Mouse (Mus musculus): Measurements from ENCODE around the gene Tmem132b. TPM values are rescaled to one million over a fixed set of nuclear protein-coding genes. Genes with fewer than 3 reads are reported as not detected.
A peak's percentile ranks its signal among the peaks of the same experiment; 100 is the strongest.
"Not testable (repeated sequence)": the region's sequence is repeated elsewhere in the genome, so short reads cannot be mapped to it uniquely, and the experiment has no call there.

The Tmem132b gene
- under 1 TPM; 0.32 to 0.39 TPM for total RNA-seq (2021)
- long read RNA-seq, experiment 1, partial matches to known transcripts: 1 of 1 reads
- long read RNA-seq, experiment 1, other reads (novel, unspliced or antisense): 0 of 1 reads
- long read RNA-seq, experiment 2, partial matches to known transcripts: 0 of 1 reads
- long read RNA-seq, experiment 2, other reads (novel, unspliced or antisense): 1 of 1 reads

DNA sequence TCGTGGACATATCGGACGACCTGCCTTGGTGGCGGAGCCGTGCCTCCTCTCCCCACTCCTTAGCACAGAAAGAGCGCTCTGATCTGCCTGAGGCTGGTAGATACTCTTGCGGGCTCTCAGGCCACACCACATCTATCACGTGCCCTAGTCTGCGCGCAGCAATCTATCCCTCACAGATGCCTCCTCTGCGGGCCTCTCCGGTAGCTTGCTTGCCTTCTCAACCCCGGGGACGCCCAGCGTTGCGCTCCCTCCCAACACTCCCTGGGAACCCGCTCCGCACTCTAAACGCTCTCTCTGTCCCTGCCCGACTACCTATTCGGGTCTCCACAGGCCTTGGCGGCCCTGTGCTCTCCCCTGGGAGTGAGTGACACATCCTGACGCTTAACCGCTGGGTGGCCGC lies at the start of gene Tmem132b:
Tmem132b (plus strand) TSS at position 141 of the 400 bp plus-strand sequence.
- DNase-seq (ENCODE audit: low spot score in 2 of 2): no peak

DNA sequence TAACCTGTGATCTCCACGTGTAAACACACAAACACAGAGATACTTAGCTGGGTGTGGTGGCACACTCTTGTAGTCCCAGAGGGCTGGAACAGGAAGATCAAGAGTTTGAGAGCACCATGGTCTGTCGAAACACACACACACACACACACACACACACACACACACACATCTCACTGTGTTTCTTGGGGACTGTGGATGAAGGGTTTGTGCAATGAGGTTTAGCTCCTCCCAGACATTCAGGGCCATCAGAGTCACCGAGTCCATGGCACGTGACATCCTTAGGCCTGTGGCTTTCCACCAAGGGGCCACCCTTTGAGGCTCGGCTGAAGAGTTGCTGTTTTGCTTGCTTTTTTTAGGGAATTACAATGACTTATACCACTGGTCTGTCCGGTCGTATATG lies 49.1 kb upstream of the Tmem132b start:
- no peak for DNase-seq (ENCODE audit: low spot score in 2 of 2)

DNA sequence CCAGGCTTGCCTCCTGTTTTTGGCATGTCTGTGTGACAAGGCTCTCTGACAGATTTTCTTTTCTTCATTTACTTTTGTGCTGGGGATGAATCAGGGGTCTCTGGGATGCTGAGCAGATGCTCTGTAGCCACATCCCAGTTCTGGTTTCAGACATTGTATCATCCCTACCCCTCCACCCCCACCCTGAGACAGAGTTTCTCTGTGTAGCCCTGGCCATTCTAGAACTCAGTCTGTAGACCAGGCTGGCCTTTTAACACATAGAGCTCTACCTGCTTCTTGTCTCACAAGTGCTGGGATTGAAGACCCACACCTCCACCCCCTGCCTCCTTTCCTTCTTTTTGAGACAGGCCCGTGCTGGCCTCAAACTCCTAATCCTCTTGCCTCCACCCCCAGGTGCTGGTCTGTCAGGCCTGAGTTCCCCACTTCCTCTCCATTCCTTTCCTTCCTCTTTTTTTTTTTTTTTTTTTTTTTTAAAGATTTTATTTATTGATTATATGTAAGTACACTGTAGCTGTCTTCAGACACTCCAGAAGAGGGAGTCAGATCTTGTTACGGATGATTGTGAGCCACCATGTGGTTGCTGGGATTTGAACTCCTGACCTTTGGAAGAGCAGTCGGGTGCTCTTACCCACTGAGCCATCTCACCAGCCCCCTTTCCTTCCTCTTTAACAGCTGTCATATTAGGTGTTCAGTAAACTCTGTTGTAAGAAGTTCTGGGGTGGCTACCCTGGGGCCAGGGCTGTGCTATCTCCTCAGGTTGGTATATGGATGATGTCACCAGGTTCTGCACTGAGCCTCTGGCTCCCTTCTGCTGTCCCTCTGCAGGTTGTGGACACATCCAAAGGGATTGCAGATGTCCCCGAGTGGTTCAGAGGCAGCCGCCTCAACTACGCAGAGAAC lies 47.6 kb upstream of the Tmem132b start:
- no peak for DNase-seq (ENCODE audit: low spot score in 2 of 2)

DNA sequence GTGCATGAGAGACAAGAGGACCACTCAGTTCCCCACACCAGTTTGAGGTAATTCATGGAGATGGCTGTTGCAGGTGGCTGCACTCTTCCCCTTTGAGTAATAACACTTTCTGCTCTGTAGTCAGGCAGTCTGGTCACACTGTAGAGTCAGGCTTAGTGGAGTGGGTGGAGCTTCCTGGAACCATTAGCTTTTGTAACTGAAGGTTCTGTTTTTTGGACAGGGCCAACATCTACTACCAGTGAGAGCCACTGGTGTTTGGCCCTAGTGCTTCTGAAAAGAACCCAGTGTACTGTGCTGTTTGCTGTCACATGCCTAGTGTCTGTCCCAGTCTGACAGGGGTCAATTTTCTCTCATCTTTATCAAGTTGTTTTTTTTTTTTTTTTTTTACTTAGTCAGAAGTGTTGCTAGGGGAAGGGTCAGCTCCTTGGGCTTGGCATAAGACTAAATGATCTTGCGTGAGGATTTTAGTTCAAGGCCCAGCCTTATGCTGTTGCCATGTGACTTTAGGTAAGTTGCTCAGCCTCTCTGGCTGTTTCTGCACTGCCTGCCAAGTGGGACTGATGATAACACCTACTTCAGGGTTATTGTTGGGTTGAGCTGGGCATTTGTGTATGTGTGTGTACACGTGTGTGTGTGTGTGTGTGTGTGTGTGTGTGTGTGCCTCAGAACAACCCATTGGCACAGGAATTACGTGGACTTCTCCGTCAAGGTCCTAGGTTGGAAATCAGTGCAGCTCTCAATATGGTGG lies 46.4 kb upstream of the Tmem132b start:
- DNase-seq (ENCODE audit: low spot score in 2 of 2): no peak

DNA sequence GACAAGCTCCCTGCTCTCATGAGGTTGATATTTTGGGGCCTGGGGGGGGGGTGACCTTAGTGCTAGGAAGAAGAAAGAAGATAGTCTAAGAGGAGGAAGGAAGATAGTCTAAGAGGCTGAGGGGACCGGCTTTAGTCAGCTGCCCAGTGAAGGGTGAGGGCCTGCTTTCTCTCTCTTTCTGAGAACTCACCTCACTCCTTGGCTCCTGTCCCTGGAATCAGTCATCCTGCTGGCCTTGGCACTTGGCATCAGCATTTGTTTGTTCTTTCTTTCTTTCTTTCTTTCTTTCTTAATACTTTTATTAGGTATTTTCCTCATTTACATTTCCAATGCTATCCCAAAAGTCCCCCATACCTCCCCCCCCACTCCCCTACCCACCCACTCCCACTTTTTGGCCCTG lies 45.5 kb upstream of the Tmem132b start:
- DNase-seq (ENCODE audit: low spot score in 2 of 2): no peak

DNA sequence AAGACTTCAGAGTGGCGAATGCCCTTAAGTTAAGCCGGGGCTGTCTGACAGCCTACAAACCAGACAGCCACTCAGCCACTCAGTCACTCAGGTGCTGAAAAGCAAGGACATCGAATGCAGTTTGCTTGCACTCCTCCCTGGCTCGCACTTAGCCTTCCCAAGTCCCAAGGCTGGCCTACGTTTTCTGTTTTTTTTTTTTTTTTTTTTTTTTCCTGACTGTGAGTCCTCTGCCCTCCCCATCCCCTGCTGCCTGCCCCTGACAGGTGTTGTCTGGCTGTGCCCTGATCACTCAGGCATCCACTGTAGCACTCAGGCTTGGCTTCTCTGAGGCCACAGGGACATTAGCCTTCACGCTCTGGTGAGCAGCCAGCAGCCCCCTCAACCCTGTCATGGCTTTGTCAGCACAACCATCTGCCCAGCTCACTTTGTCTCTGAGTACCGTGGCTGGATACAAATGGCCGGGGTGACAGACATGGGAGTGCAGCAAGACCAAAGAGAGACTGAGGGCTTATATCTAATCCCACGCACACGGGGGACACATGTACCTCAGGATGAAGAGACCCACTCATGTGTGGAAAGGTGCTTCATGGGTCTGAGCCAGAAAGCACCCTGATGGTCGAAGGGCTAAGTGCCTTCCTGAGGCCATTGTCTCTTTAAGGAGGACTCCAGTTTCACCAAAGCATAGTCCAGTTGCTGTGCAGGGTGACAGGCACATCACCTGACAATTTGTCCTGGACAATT lies 44.0 kb upstream of the Tmem132b start:
- DNase-seq (ENCODE audit: low spot score in 2 of 2): no peak

DNA sequence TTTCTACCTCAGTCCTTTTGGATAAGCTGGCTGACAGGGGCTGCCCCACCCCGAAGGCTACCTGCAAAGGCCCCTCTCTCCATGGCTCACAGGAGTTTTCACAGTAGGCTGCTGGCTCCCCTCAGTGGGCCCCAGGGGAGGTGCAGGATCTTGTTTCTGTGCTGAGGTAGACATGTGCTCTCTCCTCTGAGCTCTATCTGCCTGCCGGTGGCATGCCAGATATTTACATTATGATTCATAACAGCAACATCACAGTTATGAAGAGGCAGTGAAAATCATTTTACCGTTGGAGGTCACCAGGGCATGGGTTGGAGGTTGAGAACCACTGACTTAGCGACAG lies 43.5 kb upstream of the Tmem132b start:
- DNase-seq (ENCODE audit: low spot score in 2 of 2): no peak

DNA sequence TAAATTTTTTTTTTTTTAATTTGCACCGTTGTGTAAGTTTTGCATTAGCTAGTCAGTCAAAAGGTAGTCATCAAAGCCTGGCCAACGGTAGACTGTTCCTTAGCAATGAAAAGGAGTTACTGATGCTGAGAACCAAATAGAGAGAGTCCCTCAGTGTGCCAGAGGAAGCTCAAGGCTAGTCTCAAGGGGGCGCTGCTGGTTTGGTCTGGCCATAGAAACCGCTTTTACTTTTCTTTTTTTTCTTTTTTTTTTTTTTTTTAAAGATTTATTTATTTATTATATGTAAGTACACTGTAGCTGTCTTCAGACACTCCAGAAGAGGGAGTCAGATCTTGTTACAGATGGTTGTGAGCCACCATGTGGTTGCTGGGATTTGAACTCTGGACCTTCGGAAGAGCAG lies 42.6 kb upstream of the Tmem132b start:
- DNase-seq (ENCODE audit: low spot score in 2 of 2): not testable (repeated sequence)

DNA sequence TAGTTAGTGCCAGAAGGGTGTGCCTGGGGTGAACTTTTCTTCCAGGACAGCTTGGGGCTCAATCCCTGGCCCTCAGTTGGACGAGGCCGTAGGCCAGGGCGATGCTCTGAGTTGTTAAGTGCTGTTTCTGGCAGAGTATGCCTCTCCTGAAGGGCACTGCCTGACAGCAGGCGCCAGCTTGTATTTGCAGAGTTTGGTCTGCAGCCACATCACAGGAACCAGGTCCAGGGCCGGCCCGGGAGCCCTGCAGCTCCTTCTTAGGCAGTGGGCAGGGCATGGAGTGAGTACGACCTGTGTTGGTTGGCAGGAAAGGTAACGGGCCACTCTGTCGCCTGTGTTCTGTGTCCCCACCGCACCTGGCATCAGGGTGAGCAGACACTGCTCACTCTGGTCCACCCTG lies 40.5 kb upstream of the Tmem132b start:
- DNase-seq (ENCODE audit: low spot score in 2 of 2): no peak

DNA sequence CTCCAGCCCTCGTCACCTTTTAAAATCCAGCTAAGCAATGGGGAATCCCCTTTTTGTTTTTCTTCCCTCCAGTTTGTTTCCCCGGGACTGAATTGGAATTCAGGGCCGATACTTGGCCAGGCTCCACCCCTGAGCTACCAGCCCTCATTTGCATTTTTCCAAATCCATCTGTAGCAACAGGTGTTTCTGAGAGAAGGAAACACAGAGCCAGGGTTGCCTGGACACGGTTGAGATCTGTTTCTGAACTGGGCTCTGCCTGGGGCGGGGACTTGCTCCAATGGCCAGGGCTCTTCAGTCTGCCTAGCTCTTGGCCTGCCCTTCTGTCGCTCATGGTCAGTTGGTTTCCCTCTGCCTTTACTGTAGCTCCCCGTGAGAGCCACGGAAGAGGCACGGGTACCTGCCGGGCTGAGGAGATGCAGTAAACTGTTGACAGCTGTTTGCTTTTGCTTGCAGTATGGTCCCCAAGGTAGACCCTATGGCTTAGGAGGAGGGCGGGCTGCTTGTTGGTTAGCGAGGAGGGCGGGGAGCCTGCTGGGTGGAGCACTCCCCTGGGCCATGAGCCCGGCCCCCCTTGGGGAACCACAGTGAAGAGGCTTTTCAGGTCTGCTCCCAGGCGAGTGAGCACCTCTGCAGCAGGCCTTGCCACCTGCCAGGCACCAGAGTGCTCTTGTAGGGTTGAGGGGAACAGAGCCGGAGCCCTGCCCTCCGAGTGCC lies 39.0 kb upstream of the Tmem132b start:
- DNase-seq (ENCODE audit: low spot score in 2 of 2): no peak

DNA sequence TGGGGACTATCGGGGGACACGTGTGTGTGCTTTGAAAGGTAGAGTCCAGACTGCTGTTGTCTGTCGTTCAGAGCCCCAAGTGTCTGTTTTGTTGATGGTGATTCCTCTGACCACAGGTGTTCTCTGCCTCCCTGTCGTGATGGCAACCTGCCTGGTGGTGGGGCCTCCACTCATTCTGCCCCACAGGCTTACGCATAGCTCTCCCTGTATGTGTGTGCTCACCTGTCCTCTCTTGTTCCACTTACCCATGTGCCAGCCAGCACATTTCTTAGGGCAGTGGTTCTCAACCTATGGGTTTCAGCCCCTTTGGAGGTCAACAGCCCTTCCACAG lies 38.5 kb upstream of the Tmem132b start:
- no peak for DNase-seq (ENCODE audit: low spot score in 2 of 2)

DNA sequence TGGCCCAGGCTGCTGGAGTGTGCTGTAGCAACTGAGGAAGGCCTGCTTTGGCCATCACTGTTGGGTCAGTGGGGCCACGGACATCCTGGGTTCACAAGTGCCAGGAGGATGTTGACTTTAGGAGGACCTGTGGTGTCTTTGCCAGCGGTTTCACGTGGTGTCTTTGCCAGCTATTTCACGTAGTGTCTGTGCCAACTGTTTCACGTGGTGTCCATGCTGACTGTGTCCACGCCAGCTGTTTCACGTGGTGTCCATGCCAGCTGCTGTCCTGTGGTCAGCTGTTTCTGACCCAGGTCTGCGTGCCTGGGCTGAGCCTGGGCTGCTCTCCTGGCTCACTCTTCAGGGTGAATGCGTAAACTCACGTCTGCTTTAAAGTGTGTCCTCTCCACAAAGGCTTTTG lies 35.9 kb upstream of the Tmem132b start:
- no peak for DNase-seq (ENCODE audit: low spot score in 2 of 2)

DNA sequence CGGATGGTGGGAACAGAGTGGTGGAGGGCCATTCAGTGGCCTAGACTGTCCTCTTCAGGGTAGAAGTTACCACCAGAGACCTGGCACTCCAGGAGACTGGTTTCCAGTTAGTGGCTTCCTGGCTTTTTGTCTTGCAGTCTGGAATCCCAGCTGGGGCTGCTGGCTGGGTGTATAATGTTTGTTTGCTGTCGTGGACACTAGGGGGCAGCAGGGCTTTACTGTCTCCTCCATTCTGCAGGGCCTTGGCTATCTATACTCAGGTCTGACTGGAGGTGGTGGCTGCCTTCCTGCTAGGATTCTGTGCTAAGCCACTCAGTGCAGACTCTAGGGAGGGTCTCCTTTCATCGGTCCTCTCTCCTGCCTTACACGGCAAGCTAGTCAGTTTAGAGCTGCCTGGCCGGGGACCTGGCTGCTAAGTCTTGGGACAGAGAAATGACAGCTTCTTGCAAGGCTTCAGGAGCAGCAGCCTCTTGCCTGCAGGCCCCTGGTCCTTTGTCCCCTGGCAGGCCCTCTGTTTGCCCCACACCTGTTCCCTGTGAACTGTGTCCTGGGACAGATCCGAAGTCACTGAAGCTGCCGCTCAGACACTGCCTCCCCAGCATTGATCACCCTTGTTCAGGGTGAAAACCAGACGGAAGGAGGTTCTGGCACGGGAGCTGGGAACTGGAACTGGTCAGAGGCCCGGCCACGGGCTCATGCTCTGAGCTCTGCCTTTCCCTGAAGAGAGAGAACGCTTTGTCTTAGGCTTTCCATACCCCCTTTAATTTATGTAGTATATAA lies 33.6 kb upstream of the Tmem132b start:
- peak in 1 of 2 experiments; percentile 55 for DNase-seq (ENCODE audit: low spot score in 2 of 2)

DNA sequence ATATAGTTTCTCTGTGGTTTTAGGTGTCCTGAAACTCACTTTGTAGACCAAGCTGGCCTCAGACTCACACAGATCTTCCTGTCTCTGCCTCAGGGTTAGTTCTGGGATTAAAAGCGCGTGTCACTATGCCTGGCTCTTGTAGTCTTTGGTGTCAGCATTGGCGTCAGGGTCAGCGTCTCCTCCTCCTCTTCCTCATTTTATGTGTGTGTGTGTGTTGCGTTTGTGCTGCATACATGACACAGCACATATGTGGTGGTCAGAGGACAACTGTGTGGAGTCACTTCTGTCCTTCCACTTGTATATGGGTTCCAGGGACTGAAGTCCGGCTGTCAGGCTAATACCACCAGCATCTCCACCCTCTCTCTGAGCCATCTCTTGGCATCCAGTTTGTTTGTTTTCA lies 30.1 kb upstream of the Tmem132b start:
- no peak for DNase-seq (ENCODE audit: low spot score in 2 of 2)

DNA sequence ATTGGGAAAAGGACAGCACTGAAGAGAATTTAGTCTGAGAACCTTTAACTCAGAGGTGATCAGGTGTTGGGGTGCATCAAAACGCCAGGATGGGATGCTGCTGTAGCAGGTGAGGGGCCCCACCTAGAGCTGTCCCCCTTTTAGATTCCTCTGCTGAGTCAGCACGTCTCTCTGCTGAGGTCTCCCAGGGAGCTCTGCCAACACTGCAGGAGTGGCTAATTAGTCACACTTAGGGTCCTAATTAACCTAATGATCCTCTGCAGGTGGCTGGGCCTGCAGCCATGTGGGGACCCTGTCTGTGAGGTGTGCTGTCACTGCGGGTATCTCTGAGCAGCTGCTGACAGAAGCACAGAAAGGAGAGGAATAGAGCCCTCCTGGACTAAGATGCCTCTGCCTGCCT lies 29.4 kb upstream of the Tmem132b start:
- no peak for DNase-seq (ENCODE audit: low spot score in 2 of 2)

DNA sequence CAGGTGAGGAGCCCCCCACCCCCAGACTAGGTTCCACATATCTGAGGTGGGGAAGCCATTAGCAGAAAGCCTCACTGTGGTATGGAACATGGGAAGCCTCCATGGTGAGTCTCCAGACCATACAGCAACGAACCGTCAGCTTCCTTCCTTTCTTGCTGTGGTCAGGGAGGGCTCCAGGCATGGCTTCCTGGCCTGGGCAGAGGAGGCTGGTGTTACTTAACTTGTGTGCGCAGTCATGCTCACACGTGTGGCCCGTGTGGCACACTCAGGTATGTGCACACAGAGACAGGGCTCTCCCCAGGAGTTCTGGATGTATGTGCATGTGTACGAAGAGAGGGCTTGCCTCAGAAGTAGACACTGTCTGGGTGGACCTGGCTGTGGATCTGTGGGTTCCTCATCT lies 27.9 kb upstream of the Tmem132b start:
- no peak for DNase-seq (ENCODE audit: low spot score in 2 of 2)

DNA sequence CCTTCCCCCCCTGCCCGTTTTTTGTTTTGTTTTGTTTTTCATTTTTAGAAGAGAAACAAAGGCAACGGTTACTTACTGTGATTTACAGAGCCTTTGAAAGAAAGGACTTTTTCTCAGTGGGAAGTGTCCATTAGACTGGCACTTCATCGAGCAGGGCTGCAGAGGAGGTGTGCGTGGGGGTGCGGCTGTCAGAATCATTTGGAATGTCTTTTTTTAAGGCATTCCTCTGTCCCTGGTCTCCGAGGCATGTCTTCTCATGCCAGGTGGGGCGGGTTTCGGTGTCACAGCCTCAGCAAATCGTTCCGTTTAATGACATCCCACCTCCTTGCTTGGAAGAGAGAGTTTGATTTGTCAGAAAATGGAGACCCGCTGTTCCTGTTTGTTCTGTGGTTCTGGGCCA lies 26.9 kb upstream of the Tmem132b start:
- DNase-seq (ENCODE audit: low spot score in 2 of 2): no peak

DNA sequence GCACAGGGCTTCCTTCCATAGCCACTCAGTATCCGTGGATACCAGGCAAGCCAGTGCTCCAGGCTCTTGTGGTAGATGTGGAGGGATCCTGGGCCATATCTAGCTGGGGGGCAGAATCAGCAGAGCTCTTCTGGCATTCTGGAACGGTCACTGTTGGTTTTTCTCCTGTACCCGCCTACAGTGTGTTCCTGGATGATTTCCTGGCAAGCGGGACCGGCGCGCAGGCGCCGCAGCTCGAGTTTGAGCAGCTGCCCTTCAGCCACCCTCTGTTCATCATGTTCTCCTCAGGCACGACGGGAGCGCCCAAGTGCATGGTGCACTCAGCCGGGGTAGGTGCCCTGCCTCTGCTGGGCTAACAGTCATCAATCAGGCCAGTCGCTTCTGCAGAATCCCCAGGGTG lies 25.6 kb upstream of the Tmem132b start:
- no peak for DNase-seq (ENCODE audit: low spot score in 2 of 2)

DNA sequence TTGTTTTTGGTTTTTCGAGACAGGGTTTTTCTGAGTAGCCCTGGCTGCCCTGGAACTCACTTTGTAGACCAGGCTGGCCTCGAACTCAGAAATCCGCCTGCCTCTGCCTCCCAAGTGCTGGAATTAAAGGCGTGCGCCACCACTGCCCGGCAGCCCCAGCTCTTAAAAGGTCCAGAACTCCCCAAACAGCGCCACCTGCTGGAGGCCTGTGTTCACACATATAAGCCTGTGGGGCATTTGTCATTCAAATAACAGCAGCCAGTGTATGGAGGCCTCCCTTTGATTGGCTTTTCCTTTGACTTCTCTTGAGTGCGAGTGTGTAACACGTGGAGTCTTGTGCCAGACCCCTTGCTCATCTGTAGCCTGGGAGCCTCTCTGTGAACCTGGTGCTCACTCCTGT lies 24.0 kb upstream of the Tmem132b start:
- no peak for DNase-seq (ENCODE audit: low spot score in 2 of 2)

DNA sequence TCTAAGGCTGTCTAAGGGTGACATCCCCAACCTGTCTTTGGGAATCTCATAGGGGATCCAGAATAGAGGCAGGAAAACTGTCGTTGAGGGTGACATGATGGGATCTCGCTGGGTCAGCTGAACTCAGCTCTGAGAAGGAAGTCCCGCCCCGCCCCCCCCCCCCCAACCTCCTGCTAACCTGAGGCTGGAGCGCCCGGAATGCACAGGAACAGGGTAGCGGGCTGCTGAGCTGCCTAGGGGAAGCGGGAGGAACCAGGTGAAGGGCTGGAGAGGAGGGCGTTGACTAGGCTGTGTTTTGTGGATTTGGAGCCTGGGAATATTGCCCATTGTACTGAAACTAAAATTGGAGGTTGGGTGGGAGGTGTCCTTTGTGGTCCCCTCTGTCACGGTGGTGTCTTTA lies 23.6 kb upstream of the Tmem132b start:
- no peak for DNase-seq (ENCODE audit: low spot score in 2 of 2)

Data from gastrocnemius, postnatal 4 days (tissue).